Mouse (Mus musculus) myocyte (in vitro differentiated cells): ENCODE measurements around the gene Olfr531. TPM values are rescaled to one million over a fixed set of nuclear protein-coding genes. Genes with fewer than 3 reads are reported as not detected.

ENCODE experiments used
- H3K27me3 ChIP-seq: one replicate; pipeline ENCODE4 v1.6.1; 2011; ENCODE audit not compliant: control insufficient read depth, insufficient read depth, insufficient read length
- H3K36me3 ChIP-seq: one replicate; pipeline ENCODE4 v1.6.1; 2011; ENCODE audit not compliant: control insufficient read depth, insufficient read depth
- H3K4me2 ChIP-seq: one replicate; pipeline ENCODE4 v1.6.1; 2011; ENCODE audit warnings: low read depth, control low read depth
- H3K4me3 ChIP-seq: one replicate; pipeline ENCODE4 v1.5.1; 2011; ENCODE audit warnings: mild to moderate bottlenecking, control low read depth, moderate library complexity
- H3K79me2 ChIP-seq: one replicate; pipeline ENCODE4 v1.6.1; 2011; ENCODE audit not compliant: control insufficient read depth, insufficient read depth
- H3ac ChIP-seq: one replicate; pipeline ENCODE4 v1.6.1; 2011; ENCODE audit not compliant: control insufficient read depth, insufficient read length
- CEBPB ChIP-seq: IDR thresholded peaks from 2 replicates; pipeline ENCODE4 v1.6.1; 2011; ENCODE audit warnings: mild to moderate bottlenecking, moderate library complexity; ENCODE audit not compliant: poor library complexity, insufficient read depth, severe bottlenecking
- E2F4 ChIP-seq: IDR thresholded peaks from one replicate; pipeline ENCODE4 v1.6.1; 2011; ENCODE audit warnings: mild to moderate bottlenecking, control low read depth, moderate library complexity; ENCODE audit not compliant: insufficient read depth
- MAX ChIP-seq: IDR thresholded peaks from one replicate; pipeline ENCODE4 v1.6.1; 2011; ENCODE audit warnings: low read depth, mild to moderate bottlenecking, control low read depth
- MYOD1 ChIP-seq, 3 experiments: IDR thresholded peaks; one replicate each; pipeline ENCODE4 v1.6.1; 2011; ENCODE audit warnings: control low read depth in 2 of 3, low read depth in 2 of 3, mild to moderate bottlenecking in 2 of 3, moderate library complexity in 1 of 3; ENCODE audit not compliant: insufficient read length in 2 of 3, control insufficient read depth in 1 of 3
- MYOG ChIP-seq, 3 experiments: IDR thresholded peaks; one replicate each; pipeline ENCODE4 v1.6.1; 2011; ENCODE audit warnings: control low read depth in 2 of 3, low read depth in 2 of 3, mild to moderate bottlenecking in 2 of 3; ENCODE audit not compliant: insufficient read length in 2 of 3, control insufficient read depth in 1 of 3, insufficient read depth in 1 of 3
- POLR2A ChIP-seq: IDR thresholded peaks from one replicate; pipeline ENCODE4 v1.6.1; 2011; ENCODE audit warnings: low read depth, mild to moderate bottlenecking, control low read depth, moderate library complexity; ENCODE audit not compliant: insufficient read length
- POLR2AphosphoS2 ChIP-seq: IDR thresholded peaks from one replicate; pipeline ENCODE4 v1.6.1; 2011; ENCODE audit warnings: low read depth, control low read depth; ENCODE audit not compliant: insufficient read length
- REST ChIP-seq: IDR thresholded peaks from one replicate; pipeline ENCODE4 v1.6.1; 2011; ENCODE audit warnings: mild to moderate bottlenecking, control low read depth, moderate library complexity; ENCODE audit not compliant: insufficient read depth, insufficient read length
- SRF ChIP-seq: IDR thresholded peaks from one replicate; pipeline ENCODE4 v1.6.1; 2011; ENCODE audit warnings: low read depth; ENCODE audit not compliant: control insufficient read depth, insufficient read length
- TCF12 ChIP-seq: IDR thresholded peaks from one replicate; pipeline ENCODE4 v1.6.1; 2011; ENCODE audit warnings: mild to moderate bottlenecking, control low read depth; ENCODE audit not compliant: poor library complexity, insufficient read depth, severe bottlenecking
- TCF3 ChIP-seq: IDR thresholded peaks from one replicate; pipeline ENCODE4 v1.6.1; 2011; ENCODE audit warnings: low read depth, control low read depth; ENCODE audit not compliant: insufficient read length
- USF1 ChIP-seq: IDR thresholded peaks from one replicate; pipeline ENCODE4 v1.6.1; 2011; ENCODE audit warnings: low read depth, mild to moderate bottlenecking, control low read depth, moderate library complexity
- polyA plus RNA-seq: library from polyadenylated mRNA; unstranded; fragments of >200 nt; fragmentation: generic; extraction: Trizol; gene quantifications from one replicate; pipeline ENCODE4 v1.2.1, GENCODE M21; 2012; ENCODE audit warnings: missing spikeins

The Olfr531 gene
- polyA plus RNA-seq: not detected

DNA sequence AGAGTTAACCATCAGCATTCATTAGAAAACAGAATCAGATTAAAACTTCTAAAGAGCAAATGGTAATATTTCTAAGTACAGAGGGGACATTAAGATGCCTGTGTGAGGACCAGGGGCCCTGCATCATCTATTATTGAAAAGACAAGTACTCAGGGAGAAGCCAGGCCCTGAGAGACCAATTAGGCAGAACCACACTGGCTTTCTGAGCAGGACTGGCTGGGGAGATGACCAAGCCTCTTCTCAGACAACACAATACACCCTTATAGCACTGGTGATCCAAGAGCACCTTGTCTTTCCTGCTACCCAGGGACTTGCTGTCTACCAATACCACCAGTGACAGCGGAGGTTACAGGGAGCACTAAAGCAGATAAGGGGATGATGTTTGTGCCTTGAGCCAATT is at the start of gene Olfr531:
Olfr531 (minus strand) TSS at position 101 of the 400 bp plus-strand sequence.
- Histone ChIP-seq H3K36me3 (no peaks in the 10 kb centered on the region), H3K4me3 (no peak within 1 kb of the TSS), H3K4me2 (no peak within 1 kb of the TSS), H3ac (no peak within 1 kb of the TSS), H3K79me2 (no peaks in the 10 kb centered on the region), H3K27me3 (no peaks in the 10 kb centered on the region)
- TF ChIP-seq TCF3 (no peak), USF1 (no peak), SRF (no peak), CEBPB (no peak), REST (no peak), E2F4 (no peak), TCF12 (no peak), MAX (no peak), MYOG (IDR thresholded peaks at IDR 0.05; ENCODE audit: control insufficient read depth in 1 of 3, insufficient read depth in 1 of 3, insufficient read length in 2 of 3, low read depth in 2 of 3) (no peak), MYOD1 (IDR thresholded peaks at IDR 0.05; ENCODE audit: control insufficient read depth in 1 of 3, insufficient read length in 2 of 3, low read depth in 2 of 3) (no peak), POLR2A (no peak), POLR2AphosphoS2 (no peak)

GRCm38 (mm10) chr7:140443141-140443540 is 40.4 kb upstream of the Olfr531 start:
- Histone ChIP-seq H3K4me3 (no peak overlapping the region), H3K27me3 (no peaks in the 10 kb centered on the region), H3K79me2 (no peaks in the 10 kb centered on the region), H3K36me3 (no peaks in the 10 kb centered on the region), H3ac (no peak overlapping the region), H3K4me2 (no peak overlapping the region)
- TF ChIP-seq SRF (no peak), MAX (no peak), TCF12 (no peak), MYOG (IDR thresholded peaks at IDR 0.05; ENCODE audit: control insufficient read depth in 1 of 3, insufficient read depth in 1 of 3, insufficient read length in 2 of 3, low read depth in 2 of 3) (no peak), POLR2AphosphoS2 (no peak), MYOD1 (IDR thresholded peaks at IDR 0.05; ENCODE audit: control insufficient read depth in 1 of 3, insufficient read length in 2 of 3, low read depth in 2 of 3) (no peak), POLR2A (no peak), CEBPB (no peak), USF1 (no peak), REST (no peak), TCF3 (no peak), E2F4 (no peak)

DNA sequence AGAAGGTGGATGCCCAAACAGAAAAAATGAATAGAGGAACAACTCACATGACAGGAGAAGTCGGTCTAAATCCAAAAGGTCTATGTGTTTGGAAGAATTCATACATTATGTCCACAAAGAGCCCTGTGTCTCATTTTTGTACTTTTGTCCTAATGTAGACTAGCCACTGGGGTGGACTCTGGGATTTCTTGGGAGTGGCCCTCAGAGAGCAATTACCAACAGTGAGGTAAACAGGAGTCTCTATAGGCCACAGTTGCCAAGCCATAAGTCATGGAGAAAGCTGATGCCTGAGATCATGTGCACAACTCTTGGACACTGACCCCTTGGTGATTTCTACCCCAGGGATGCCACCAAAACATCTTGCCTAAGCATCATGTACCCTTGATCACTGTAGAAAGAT is 18.8 kb upstream of the Olfr531 start, which contains the start of gene Olfr532:
Olfr532 (minus strand) TSS at position 101 of the 400 bp plus-strand sequence.
- H3K4me2 ChIP-seq: no peak within 1 kb of the TSS
- H3K79me2 ChIP-seq: no peaks in the 10 kb centered on the region
- H3ac ChIP-seq: no peak within 1 kb of the TSS
- no peak within 1 kb of the TSS for H3K4me3 ChIP-seq
- no peaks in the 10 kb centered on the region for H3K27me3 ChIP-seq
- no peaks in the 10 kb centered on the region for H3K36me3 ChIP-seq
- TF ChIP-seq MYOG (IDR thresholded peaks at IDR 0.05; ENCODE audit: control insufficient read depth in 1 of 3, insufficient read depth in 1 of 3, insufficient read length in 2 of 3, low read depth in 2 of 3): no peak

DNA sequence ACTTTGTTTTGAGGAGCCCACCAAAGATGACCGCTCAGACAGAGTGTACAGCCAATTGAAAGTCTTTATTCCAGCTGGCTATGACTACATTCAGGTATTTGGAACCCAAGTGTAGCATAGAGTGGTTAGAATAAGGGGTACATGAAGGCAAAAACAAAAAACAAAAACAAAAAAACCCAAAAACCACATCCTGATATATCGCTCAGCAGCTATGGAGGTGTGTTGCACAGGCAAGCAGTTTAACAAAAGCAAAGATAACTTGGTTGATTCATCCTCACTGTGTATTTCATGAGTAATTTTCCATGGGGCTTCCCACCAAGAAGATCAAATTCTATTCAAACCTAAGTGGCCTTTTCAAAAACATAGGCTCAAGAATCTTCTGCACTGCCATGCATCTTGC is 25.8 kb downstream of the Olfr531 start:
- Histone ChIP-seq H3K79me2 (no peaks in the 10 kb centered on the region), H3K4me2 (no peak overlapping the region), H3K36me3 (no peaks in the 10 kb centered on the region), H3K4me3 (no peak overlapping the region), H3ac (no peak overlapping the region), H3K27me3 (no peaks in the 10 kb centered on the region)
- TF ChIP-seq TCF3 (no peak), MYOD1 (IDR thresholded peaks at IDR 0.05; ENCODE audit: control insufficient read depth in 1 of 3, insufficient read length in 2 of 3, low read depth in 2 of 3) (no peak), CEBPB (no peak), POLR2A (no peak), TCF12 (no peak), POLR2AphosphoS2 (no peak), MAX (no peak), SRF (no peak), E2F4 (no peak), MYOG (IDR thresholded peaks at IDR 0.05; ENCODE audit: control insufficient read depth in 1 of 3, insufficient read depth in 1 of 3, insufficient read length in 2 of 3, low read depth in 2 of 3) (no peak)

DNA sequence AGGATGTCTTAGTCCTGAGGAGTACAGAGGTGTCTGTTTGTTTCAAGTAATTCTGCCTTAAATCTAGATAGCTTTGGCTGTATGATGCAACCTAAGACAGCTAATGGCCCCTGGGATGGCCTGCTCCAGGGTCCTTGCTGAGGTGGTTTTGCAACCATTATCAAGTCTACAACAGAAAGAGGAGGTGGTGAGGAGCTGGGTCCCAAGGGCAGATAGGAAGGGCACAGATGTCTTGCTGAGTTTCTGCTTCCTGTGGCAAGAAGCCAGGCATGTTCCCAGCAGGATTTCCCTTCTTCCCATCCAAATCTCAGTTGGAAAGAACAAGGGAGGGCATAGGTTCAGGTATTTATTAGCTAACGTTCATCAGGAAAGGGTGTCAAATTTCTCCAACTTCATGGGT is 26.5 kb downstream of the Olfr531 start, which contains the start of gene Olfr530:
Olfr530 (minus strand) TSS at position 101 of the 400 bp plus-strand sequence.
- no peak for TF ChIP-seq TCF12
- no peak for TF ChIP-seq SRF
- TF ChIP-seq MYOG (IDR thresholded peaks at IDR 0.05; ENCODE audit: control insufficient read depth in 1 of 3, insufficient read depth in 1 of 3, insufficient read length in 2 of 3, low read depth in 2 of 3): no peak
- TF ChIP-seq REST: no peak
- TF ChIP-seq CEBPB: no peak
- no peak for TF ChIP-seq TCF3
- TF ChIP-seq E2F4: no peak
- no peak for TF ChIP-seq POLR2AphosphoS2
- no peak for TF ChIP-seq MAX
- TF ChIP-seq USF1: no peak
- no peak for TF ChIP-seq POLR2A
- H3K4me3 ChIP-seq: no peak within 1 kb of the TSS
- H3K4me2 ChIP-seq: no peak within 1 kb of the TSS
- H3ac ChIP-seq: no peak within 1 kb of the TSS
- H3K79me2 ChIP-seq: no peaks in the 10 kb centered on the region
- no peaks in the 10 kb centered on the region for H3K27me3 ChIP-seq
- H3K36me3 ChIP-seq: no peaks in the 10 kb centered on the region
